Mouse (Mus musculus) heart, postnatal 25 days (tissue): Measurements from ENCODE around the gene Scnn1a. TPM values are rescaled to one million over a fixed set of nuclear protein-coding genes. Genes with fewer than 3 reads are reported as not detected.

Experiments
- DNase-seq: peaks from one replicate; pipeline ENCODE4 v3.0.0; 2022; ENCODE audit warnings: low spot score
- intact Hi-C: fragments of 180-260 bp; cut with DNase I; formaldehyde crosslinking; loops from one replicate; pipeline ENCODE4 v1.15.1; 2025
- total RNA-seq, 2 experiments: library from RNA; stranded (reverse); gene quantifications; 2 replicates each; pipeline ENCODE4 v1.2.3; 2021

Scnn1a gene
- total RNA-seq, 2 experiments from 2014 or later: 0.70 TPM

- intact Hi-C loops: no loop called here
- no peak for DNase-seq
Measured at GRCm38 (mm10) chr6:125333112-125333899, 12.8 kb downstream of the Scnn1a start.

- intact Hi-C loops: no loop called here
Measured at GRCm38 (mm10) chr6:125334356-125334755, 13.9 kb downstream of the Scnn1a start.

GRCm38 (mm10) chr6:125338791-125339660 lies 18.6 kb downstream of the Scnn1a start:
- DNase-seq: no peak
- intact Hi-C loops: no loop called here

More at GRCm38 (mm10) chr6:125334356-125334755, 13.9 kb downstream of the Scnn1a start:
- no peak for DNase-seq

GRCm38 (mm10) chr6:125340244-125340643 lies 19.8 kb downstream of the Scnn1a start:
- intact Hi-C loops: no loop called here
- no peak for DNase-seq

GRCm38 (mm10) chr6:125342198-125342597 lies 21.7 kb downstream of the Scnn1a start:
- intact Hi-C loops: no loop called here
- DNase-seq: no peak

GRCm38 (mm10) chr6:125344084-125344483 lies 23.6 kb downstream of the Scnn1a start:
- intact Hi-C loops: no loop called here
- no peak for DNase-seq

GRCm38 (mm10) chr6:125344866-125345265 lies 24.4 kb downstream of the Scnn1a start:
- no peak for DNase-seq
- intact Hi-C loops: no loop called here

- intact Hi-C loops: no loop called here
- DNase-seq: no peak
Measured at GRCm38 (mm10) chr6:125345625-125346024, 25.2 kb downstream of the Scnn1a start.

GRCm38 (mm10) chr6:125346029-125346428 lies 25.6 kb downstream of the Scnn1a start:
- no peak for DNase-seq
- intact Hi-C loops: no loop called here

- DNase-seq: no peak
- intact Hi-C loops: loop anchor here (2.0 kb wide), 1 partner anchor 18 kb away; no protein-coding TSS in a partner anchor
Measured at GRCm38 (mm10) chr6:125348721-125349574, 28.5 kb downstream of the Scnn1a start, which contains the start of gene Tnfrsf1a. Gene Tnfrsf1a (plus strand): TSS chr6:125349362.

- peak; percentile 63 for DNase-seq
- intact Hi-C loops: loop anchor here (2.0 to 5.0 kb wide), 3 partner anchors 19 to 185 kb away; partner anchors contain the start of gene Ltbr
Measured at GRCm38 (mm10) chr6:125349575-125350230, 29.2 kb downstream of the Scnn1a start.

- intact Hi-C loops: loop anchor here (2.0 to 5.0 kb wide), 2 partner anchors 38 to 186 kb away; partner anchors contain the start of gene Ltbr
- DNase-seq: no peak
Measured at GRCm38 (mm10) chr6:125350231-125350994, 30.0 kb downstream of the Scnn1a start.

GRCm38 (mm10) chr6:125350995-125351324 lies 30.5 kb downstream of the Scnn1a start:
- no peak for DNase-seq
- intact Hi-C loops: loop anchor here (2.0 to 5.0 kb wide), 2 partner anchors 39 to 186 kb away; partner anchors contain the start of gene Ltbr

GRCm38 (mm10) chr6:125351368-125352045 lies 31.0 kb downstream of the Scnn1a start:
- intact Hi-C loops: loop anchor here (2.0 to 5.0 kb wide), 2 partner anchors 39 to 187 kb away; partner anchors contain the start of gene Ltbr
- DNase-seq: no peak

- intact Hi-C loops: loop anchor here (5.0 kb wide), 1 partner anchor 40 kb away; the partner anchor contains the start of gene Ltbr
- no peak for DNase-seq
Measured at GRCm38 (mm10) chr6:125352046-125352384, 31.6 kb downstream of the Scnn1a start.

- intact Hi-C loops: loop anchor here (5.0 kb wide), 1 partner anchor 41 kb away; the partner anchor contains the start of gene Ltbr
- no peak for DNase-seq
Measured at GRCm38 (mm10) chr6:125352811-125353210, 32.4 kb downstream of the Scnn1a start.

GRCm38 (mm10) chr6:125353221-125353620 lies 32.8 kb downstream of the Scnn1a start:
- intact Hi-C loops: loop anchor here (5.0 kb wide), 1 partner anchor 41 kb away; the partner anchor contains the start of gene Ltbr
- no peak for DNase-seq

GRCm38 (mm10) chr6:125353655-125354054 lies 33.2 kb downstream of the Scnn1a start:
- DNase-seq: no peak
- intact Hi-C loops: loop anchor here (5.0 kb wide), 1 partner anchor 41 kb away; the partner anchor contains the start of gene Ltbr
